28 mouse cellular contexts compared by ENCODE assay signal in genomic region chr10:58282238-58282637, GRCm38 (mm10). TPM values are rescaled to one million over a fixed set of nuclear protein-coding genes. Genes with fewer than 3 reads are reported as not detected.
DNase-seq lines count a peak whose midpoint lies in the region; ATAC-seq lines count a peak whose summit lies in the region.
"Had no signal": no experiment of that assay in that cellular context is flagged by ENCODE, and none has a peak within 500 bp of the region (broad histone marks: within the 10 kb centered on the region; RNA-seq: fewer than 3 reads in every experiment).

No protein-coding gene starts in this region.

- intact Hi-C loops in left cerebral cortex, postnatal 10 days (cut with DNase I), result no loop called here

- DNase-seq in CD4-positive helper T cell, adult 2 months (ENCODE audit: low read depth, low spot score), result peak; percentile 42
- DNase-seq in induced T-regulatory cell, adult 2 months (ENCODE audit: low read depth), result peak; percentile 45
- peak; percentile 54 for DNase-seq in naive thymus-derived CD4-positive, alpha-beta T cell, adult 2 months (ENCODE audit: low read depth)
- DNase-seq in T-cell, adult 2 months (ENCODE audit: low spot score), result no peak
- no peak for DNase-seq in left cerebral cortex, postnatal 10 days (ENCODE audit: extremely low spot score in 1 of 2, low spot score in 2 of 2)
- no peak for DNase-seq in adrenal gland, postnatal 25 days
- DNase-seq: adrenal gland, adult 2 months; adrenal gland, postnatal 10 days; adrenal gland, postnatal 36 days; B cell, adult 2 months; cerebellum, adult 11 months; cerebellum, adult 18-20 months; cerebellum, adult 8-10 months; cerebellum, adult 9-11 months; cerebellum, postnatal 14 days; cerebellum, postnatal 36 days; embryo, embryonic 11 days; forebrain, postnatal 0 days had no signal

- peak; percentile 89 for ATAC-seq in CD4-positive, CD25-positive, alpha-beta regulatory T cell, adult 4 months
- ATAC-seq: forebrain, embryonic 13.5 days; forebrain, embryonic 15.5 days; forebrain, postnatal 0 days had no signal

RNA-seq across cellular contexts. Expression of gene Gcc2, which starts 26.9 kb away (rescaled TPM):
- polyA plus RNA-seq in CD4-positive, CD25-positive, alpha-beta regulatory T cell, adult 4 months (2017; shearing (Covaris generic)), result 10 to 100 TPM; 62.8 to 84.8 TPM
- 10 to 100 TPM; 65.6 to 69.0 TPM for total RNA-seq in left cerebral cortex, postnatal 10 days (2021)
- total RNA-seq in adrenal gland, postnatal 25 days (2021), result 26.8 and 65.0 TPM in 2 replicates

RNA-seq across cellular contexts. Expression of gene Lims1, which starts 41.0 kb away (rescaled TPM):
- polyA plus RNA-seq in CD4-positive, CD25-positive, alpha-beta regulatory T cell, adult 4 months (2017; shearing (Covaris generic)), result 10 to 100 TPM; 84.8 to 96.8 TPM
- 10 to 100 TPM; 25.1 to 29.1 TPM for total RNA-seq in left cerebral cortex, postnatal 10 days (2021)
- 46.8 and 69.7 TPM in 2 replicates for total RNA-seq in adrenal gland, postnatal 25 days (2021)

RNA-seq across cellular contexts. Expression of gene Gm4981, which starts 45.7 kb away (rescaled TPM):
- not detected for polyA plus RNA-seq in CD4-positive, CD25-positive, alpha-beta regulatory T cell, adult 4 months (2017; shearing (Covaris generic))
- total RNA-seq in left cerebral cortex, postnatal 10 days (2021), result not detected
- not detected in 2 replicates for total RNA-seq in adrenal gland, postnatal 25 days (2021)
- total RNA-seq: adrenal gland, adult 2 months; adrenal gland, postnatal 10 days; adrenal gland, postnatal 36 days; common myeloid progenitor, adult 5-6 weeks; forebrain, postnatal 0 days; MEL had no signal
- polyA plus RNA-seq: adrenal gland, adult 2 months; embryonic facial prominence, embryonic 11.5 days; embryonic facial prominence, embryonic 13.5 days; embryonic facial prominence, embryonic 15.5 days; erythroblast, embryonic 14.5 days; forebrain, embryonic 11.5 days; forebrain, embryonic 13.5 days; forebrain, embryonic 15.5 days; forebrain, postnatal 0 days had no signal

RNA-seq across cellular contexts. Expression of gene Duxf3, which starts 49.8 kb away (rescaled TPM):
- under 1 TPM in 1 of 2 experiments, not detected in 1; 0.27 TPM for polyA plus RNA-seq in CD4-positive, CD25-positive, alpha-beta regulatory T cell, adult 4 months (2017; shearing (Covaris generic))
- total RNA-seq in left cerebral cortex, postnatal 10 days (2021), result not detected
- not detected in 2 replicates for total RNA-seq in adrenal gland, postnatal 25 days (2021)
- total RNA-seq: adrenal gland, adult 2 months; adrenal gland, postnatal 10 days; adrenal gland, postnatal 36 days; common myeloid progenitor, adult 5-6 weeks; MEL had no signal
- polyA plus RNA-seq: adrenal gland, adult 2 months; embryonic facial prominence, embryonic 11.5 days; embryonic facial prominence, embryonic 13.5 days; embryonic facial prominence, embryonic 15.5 days; erythroblast, embryonic 14.5 days; forebrain, embryonic 11.5 days; forebrain, embryonic 13.5 days; forebrain, embryonic 15.5 days; forebrain, postnatal 0 days had no signal

RNA-seq across cellular contexts. Expression of gene AW822073, which starts 57.5 kb away (rescaled TPM):
- polyA plus RNA-seq in CD4-positive, CD25-positive, alpha-beta regulatory T cell, adult 4 months (2017; shearing (Covaris generic)), result not detected
- not detected for total RNA-seq in left cerebral cortex, postnatal 10 days (2021)
- total RNA-seq in adrenal gland, postnatal 25 days (2021), result not detected in 2 replicates
- total RNA-seq: adrenal gland, adult 2 months; adrenal gland, postnatal 10 days; adrenal gland, postnatal 36 days; common myeloid progenitor, adult 5-6 weeks; forebrain, postnatal 0 days; MEL had no signal
- polyA plus RNA-seq: adrenal gland, adult 2 months; embryonic facial prominence, embryonic 11.5 days; embryonic facial prominence, embryonic 13.5 days; embryonic facial prominence, embryonic 15.5 days; erythroblast, embryonic 14.5 days; forebrain, embryonic 11.5 days; forebrain, embryonic 13.5 days; forebrain, embryonic 15.5 days; forebrain, postnatal 0 days had no signal

Comparison
In these comparisons a context has a peak if more than half of its experiments do, and no peak if none do; other contexts are left out.
1. DNase-seq: peak in CD4-positive helper T cell, adult 2 months (single experiment), induced T-regulatory cell, adult 2 months (single experiment) and naive thymus-derived CD4-positive, alpha-beta T cell, adult 2 months (single experiment); none in T-cell, adult 2 months (single experiment), left cerebral cortex, postnatal 10 days (0 of 2) and adrenal gland, postnatal 25 days (single experiment).